Mouse (Mus musculus): Measurements from ENCODE around the gene Insl6. TPM values are rescaled to one million over a fixed set of nuclear protein-coding genes. Genes with fewer than 3 reads are reported as not detected.

The Insl6 gene
- polyA plus RNA-seq, 1 experiment, result 9.6 TPM

DNA sequence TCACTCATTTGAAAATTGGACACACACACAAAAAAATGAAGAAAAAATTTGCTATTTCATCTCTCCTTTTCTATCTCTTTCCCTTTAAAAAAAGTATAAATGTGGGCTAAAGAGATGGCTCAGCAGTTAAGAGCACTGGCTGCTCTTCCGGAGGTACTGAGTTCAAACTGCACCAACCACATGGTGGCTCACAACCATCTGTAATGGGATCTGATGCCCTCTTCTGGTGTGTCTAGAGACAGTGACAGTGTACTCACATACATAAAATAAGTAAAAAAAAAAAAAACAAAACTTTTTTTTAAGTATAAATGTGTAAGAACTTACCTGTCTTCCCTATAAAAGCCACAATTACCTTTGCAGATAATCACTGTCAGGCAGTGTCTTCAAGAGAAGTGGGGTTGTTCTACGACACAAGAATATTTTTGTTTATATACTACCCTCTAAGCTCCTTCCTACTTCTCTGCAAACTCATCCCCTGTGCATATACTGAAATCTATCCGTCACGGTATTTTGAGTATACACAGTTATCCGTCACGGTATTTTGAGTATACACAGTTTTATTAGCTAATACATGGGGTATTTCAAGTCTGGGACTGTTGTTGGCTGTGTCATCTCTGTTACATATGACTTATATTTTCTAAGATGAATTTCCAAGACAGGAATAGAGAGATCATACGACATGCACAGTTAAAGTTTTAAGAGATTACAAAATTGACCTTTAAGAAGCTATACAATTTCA lies 45.6 kb upstream of the Insl6 start:
- 87% methylated on average over 7 of the region's 7 CpGs for WGBS
- peaks cover 11% of the 10 kb centered on the region for H3K4me1 ChIP-seq (replicated peaks; ENCODE audit: control insufficient read depth, insufficient read depth, low read length)
- H3K27me3 ChIP-seq (ENCODE audit: control insufficient read depth, insufficient read depth, low read length), result no peaks in the 10 kb centered on the region
- peaks cover 5% of the 10 kb centered on the region; the same call in 1 of the 2 replicates for H3K36me3 ChIP-seq (ENCODE audit: control insufficient read depth, insufficient read depth, low read length)
- TF ChIP-seq POLR2A (IDR thresholded peaks at IDR 0.05; ENCODE audit: control insufficient read depth, extremely low read depth, insufficient read depth, low read length, poor library complexity) (no peak), CTCF (IDR thresholded peaks at IDR 0.05; ENCODE audit: borderline replicate concordance, control insufficient read depth, extremely low read depth, insufficient read depth, low read length, poor library complexity) (no peak)
- H3K27ac ChIP-seq (ENCODE audit: control insufficient read depth, insufficient read depth, low read length), result no peak overlapping the region
- DNase-seq, result no peak
- no peak overlapping the region for H3K4me3 ChIP-seq (ENCODE audit: control insufficient read depth, insufficient read depth, low read length)

DNA sequence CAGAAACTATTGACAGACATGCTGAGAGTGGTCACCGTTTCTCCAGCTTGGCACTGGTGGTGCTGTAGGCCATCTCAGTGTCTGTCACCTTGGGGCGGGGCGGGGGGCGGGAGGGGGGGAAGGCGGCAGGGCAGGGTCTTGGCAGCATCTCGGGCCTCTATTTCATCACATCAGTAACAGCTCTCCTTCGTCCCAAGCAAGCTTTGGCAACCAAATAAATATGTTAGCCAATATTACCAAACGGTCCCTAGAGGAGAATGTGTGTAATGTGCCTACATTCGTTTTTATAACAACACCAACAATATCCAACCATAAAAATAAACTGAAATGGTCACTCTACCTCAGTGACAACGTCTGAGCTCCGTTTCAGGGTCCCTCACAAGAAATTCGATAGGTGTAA lies 45.0 kb upstream of the Insl6 start:
- Histone ChIP-seq H3K4me3 (ENCODE audit: control insufficient read depth, insufficient read depth, low read length) (no peak overlapping the region), H3K36me3 (ENCODE audit: control insufficient read depth, insufficient read depth, low read length) (0 out of 2 replicates have a peak, but pooled peaks cover 3% of the 10 kb centered on the region)
- WGBS, result 81% methylated on average over 12 of the region's 12 CpGs

DNA sequence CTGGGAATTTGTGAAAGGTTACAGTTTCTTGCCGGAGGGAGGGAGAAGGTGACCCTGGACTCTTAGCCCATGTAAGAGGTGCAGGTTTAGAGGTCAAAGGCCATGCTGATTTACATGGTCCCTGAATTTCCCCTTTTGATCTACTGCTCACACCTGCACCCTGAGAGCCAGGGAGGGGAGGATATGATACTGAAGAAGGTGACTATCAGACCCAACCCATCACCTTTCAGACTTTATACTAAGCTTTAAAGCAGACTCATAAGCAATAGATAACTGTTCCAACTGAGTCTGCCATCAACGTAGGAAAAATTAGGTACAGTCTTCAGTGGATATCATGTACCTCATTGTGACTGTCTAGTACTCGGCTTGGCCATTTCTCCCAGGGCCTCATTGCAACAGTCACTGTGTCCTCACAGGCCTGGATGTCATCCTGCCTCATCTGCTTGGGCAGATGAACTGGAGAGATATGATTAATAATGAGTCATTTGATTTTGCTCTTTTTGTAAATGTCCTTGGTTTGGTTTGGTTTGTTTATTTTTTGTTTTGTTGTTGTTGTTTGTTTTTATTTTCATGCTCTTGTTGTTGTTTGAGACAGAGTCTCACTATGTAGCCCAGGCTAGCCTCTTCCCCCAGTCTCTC lies 43.6 kb upstream of the Insl6 start:
- Histone ChIP-seq H3K4me1 (replicated peaks; ENCODE audit: control insufficient read depth, insufficient read depth, low read length) (peaks cover 19% of the 10 kb centered on the region), H3K27me3 (ENCODE audit: control insufficient read depth, insufficient read depth, low read length) (no peaks in the 10 kb centered on the region), H3K27ac (ENCODE audit: control insufficient read depth, insufficient read depth, low read length) (no peak overlapping the region), H3K4me3 (ENCODE audit: control insufficient read depth, insufficient read depth, low read length) (no peak overlapping the region), H3K36me3 (ENCODE audit: control insufficient read depth, insufficient read depth, low read length) (0 out of 2 replicates have a peak, but pooled peaks cover 3% of the 10 kb centered on the region)
- WGBS, result 69% methylated on average over 3 of the region's 3 CpGs
- TF ChIP-seq POLR2A (IDR thresholded peaks at IDR 0.05; ENCODE audit: control insufficient read depth, extremely low read depth, insufficient read depth, low read length, poor library complexity), result no peak
- no peak for TF ChIP-seq CTCF (IDR thresholded peaks at IDR 0.05; ENCODE audit: borderline replicate concordance, control insufficient read depth, extremely low read depth, insufficient read depth, low read length, poor library complexity)
- no peak for DNase-seq

More for the DNA sequence above, 45.0 kb upstream of the Insl6 start:
- TF ChIP-seq POLR2A (IDR thresholded peaks at IDR 0.05; ENCODE audit: control insufficient read depth, extremely low read depth, insufficient read depth, low read length, poor library complexity), result no peak
- TF ChIP-seq CTCF (IDR thresholded peaks at IDR 0.05; ENCODE audit: borderline replicate concordance, control insufficient read depth, extremely low read depth, insufficient read depth, low read length, poor library complexity), result no peak
- Histone ChIP-seq H3K27ac (ENCODE audit: control insufficient read depth, insufficient read depth, low read length) (no peak overlapping the region), H3K4me1 (replicated peaks; ENCODE audit: control insufficient read depth, insufficient read depth, low read length) (peaks cover 12% of the 10 kb centered on the region), H3K27me3 (ENCODE audit: control insufficient read depth, insufficient read depth, low read length) (no peaks in the 10 kb centered on the region)
- DNase-seq, result no peak

DNA sequence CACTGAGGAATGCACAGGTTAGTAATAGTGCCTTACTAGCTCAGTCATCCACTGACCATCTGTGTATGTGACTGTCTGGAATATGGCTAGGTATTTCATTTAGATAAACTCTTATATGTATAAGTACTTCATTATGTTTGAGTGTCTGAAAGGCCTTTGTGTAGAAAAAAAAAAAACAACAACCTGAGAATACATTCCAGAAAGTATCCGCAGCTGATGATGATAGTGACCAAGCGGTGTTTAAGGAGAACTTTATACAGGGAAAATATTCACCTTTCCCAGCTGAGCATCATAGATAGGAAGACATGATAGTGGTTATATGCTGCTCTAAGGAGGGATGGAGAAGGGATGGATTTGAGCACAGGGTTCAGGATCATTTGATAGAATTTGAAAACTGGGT lies 42.9 kb upstream of the Insl6 start:
- no peak for DNase-seq
- Histone ChIP-seq H3K4me1 (replicated peaks; ENCODE audit: control insufficient read depth, insufficient read depth, low read length) (peaks cover 19% of the 10 kb centered on the region), H3K4me3 (ENCODE audit: control insufficient read depth, insufficient read depth, low read length) (no peak overlapping the region)

DNA sequence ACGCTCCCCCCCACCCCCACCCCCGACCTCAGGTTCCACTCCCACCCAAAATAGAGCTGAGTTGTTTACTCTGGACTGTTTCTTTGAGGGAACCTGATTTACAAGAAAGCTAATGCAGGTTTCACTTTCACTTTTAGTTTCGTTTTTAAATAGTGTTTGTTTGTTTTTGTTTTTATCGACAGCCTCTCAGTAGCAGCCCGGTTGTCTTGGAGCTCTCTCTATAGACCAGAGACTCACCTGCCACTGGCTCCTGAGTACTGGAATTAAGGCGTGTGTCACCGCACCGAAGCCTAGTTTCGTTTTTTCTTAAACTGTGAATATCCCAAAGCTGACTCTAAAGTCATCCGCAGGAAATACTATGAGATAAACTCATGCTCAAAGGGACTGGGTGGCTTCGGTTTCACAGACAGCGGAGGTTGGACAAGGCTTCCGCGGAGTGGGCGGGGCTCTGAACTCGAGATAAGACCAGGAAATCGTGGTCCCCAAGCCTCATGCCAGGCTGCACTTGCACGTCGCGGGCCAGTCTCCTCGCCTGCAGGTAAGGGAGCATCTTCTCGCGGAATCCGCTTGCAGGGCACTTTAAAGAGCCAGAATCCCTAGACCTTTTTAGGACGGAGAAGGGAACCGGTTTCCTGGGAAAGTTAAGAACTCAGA lies 41.9 kb upstream of the Insl6 start, which contains the start of the genes Plgrkt and Cd274:
Gene Plgrkt (minus strand): TSS at position 422 of the 654 bp plus-strand sequence.
Gene Cd274 (plus strand): TSS at position 487 of the 654 bp plus-strand sequence.
- peak; percentile 74; the same call in 1 of the 2 replicates for TF ChIP-seq POLR2A (IDR thresholded peaks at IDR 0.05; ENCODE audit: control insufficient read depth, extremely low read depth, insufficient read depth, low read length, poor library complexity)
- 0 out of 2 replicates have a peak, but pooled peaks have one; percentile 42 for TF ChIP-seq CTCF (IDR thresholded peaks at IDR 0.05; ENCODE audit: borderline replicate concordance, control insufficient read depth, extremely low read depth, insufficient read depth, low read length, poor library complexity)
- DNase-seq, result peak; percentile 90
- Histone ChIP-seq H3K4me3 (ENCODE audit: control insufficient read depth, insufficient read depth, low read length) (peak within 1 kb of the TSS; percentile 75), H3K4me1 (replicated peaks; ENCODE audit: control insufficient read depth, insufficient read depth, low read length) (peaks cover 17% of the 10 kb centered on the region), H3K27ac (ENCODE audit: control insufficient read depth, insufficient read depth, low read length) (peak within 1 kb of the TSS; percentile 97), H3K27me3 (ENCODE audit: control insufficient read depth, insufficient read depth, low read length) (no peaks in the 10 kb centered on the region), H3K36me3 (ENCODE audit: control insufficient read depth, insufficient read depth, low read length) (no peaks in the 10 kb centered on the region)
- WGBS, result under 1% methylated on average over 26 of the region's 26 CpGs

More for the DNA sequence above, 42.9 kb upstream of the Insl6 start:
- no peaks in the 10 kb centered on the region for H3K27me3 ChIP-seq (ENCODE audit: control insufficient read depth, insufficient read depth, low read length)
- 88% methylated on average over 2 of the region's 2 CpGs for WGBS
- no peaks in the 10 kb centered on the region for H3K36me3 ChIP-seq (ENCODE audit: control insufficient read depth, insufficient read depth, low read length)
- H3K27ac ChIP-seq (ENCODE audit: control insufficient read depth, insufficient read depth, low read length), result no peak overlapping the region
- TF ChIP-seq CTCF (IDR thresholded peaks at IDR 0.05; ENCODE audit: borderline replicate concordance, control insufficient read depth, extremely low read depth, insufficient read depth, low read length, poor library complexity) (no peak), POLR2A (IDR thresholded peaks at IDR 0.05; ENCODE audit: control insufficient read depth, extremely low read depth, insufficient read depth, low read length, poor library complexity) (no peak)
